In the genomic region with DNA sequence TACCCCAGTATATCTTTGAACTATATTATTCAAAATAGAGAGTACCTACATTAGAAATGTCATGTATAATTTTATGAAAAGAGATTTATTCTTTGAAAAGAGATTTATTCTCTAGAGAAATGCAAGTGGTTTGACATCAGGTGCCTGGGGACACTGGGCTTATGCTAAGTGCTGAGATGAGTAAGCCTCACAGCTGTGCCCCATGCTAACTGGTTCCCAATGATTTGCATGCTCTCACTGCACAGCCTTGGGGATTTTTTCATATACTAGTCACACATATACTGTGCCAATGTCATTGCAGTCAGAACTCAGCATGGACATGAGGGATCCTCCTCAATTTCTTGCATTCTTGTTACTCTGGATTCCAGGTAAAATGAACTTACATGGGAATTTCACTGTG, we compare ENCODE assay signal across 1 mouse cellular context.
TF ChIP-seq lines count a peak whose summit lies in the region.

No protein-coding gene starts in this region.

TF ChIP-seq in CH12.LX, 34 proteins besides CTCF, POLR2A, EP300 and RAD21:
- TF ChIP-seq ETS1 (conservative IDR thresholded peaks at IDR 0.05; ENCODE audit: low read depth, low read length) = peak; percentile 72
- 0 out of 2 replicates have a peak, but pooled peaks have one; percentile 43 for TF ChIP-seq JUND (conservative IDR thresholded peaks at IDR 0.05; ENCODE audit: low read depth, low read length)
- TF ChIP-seq POLR2AphosphoS2 (IDR thresholded peaks at IDR 0.05; ENCODE audit: low read depth, low read length) = no peak
- TF ChIP-seq MXI1 (IDR thresholded peaks at IDR 0.05; ENCODE audit: low read depth, low read length) = no peak
- TF ChIP-seq BHLHE40 (IDR thresholded peaks at IDR 0.05; ENCODE audit: low read depth, low read length) = peak; percentile 60
- peak; percentile 53; the same call in 1 of the 2 replicates for TF ChIP-seq TCF12 (IDR thresholded peaks at IDR 0.05; ENCODE audit: low read depth, low read length)
TF ChIP-seq in CH12.LX: peak in this region for 4.
